Mouse (Mus musculus) heart, postnatal 36 days (tissue): ENCODE measurements at regions not wholly inside any gene's neighbourhood (a gene's known extent, or its start where the extent isn't known, plus 50 kb on each side); places are given as distances from the start of the nearest gene placed in this dataset.
"Not testable (repeated sequence)": the region's sequence is repeated elsewhere in the genome, so short reads cannot be mapped to it uniquely, and the experiment has no call there.

Source experiments
- DNase-seq, 2 experiments: peaks; one replicate each; pipeline ENCODE4 v3.0.0; 2021 to 2022
- intact Hi-C: fragments of 180-260 bp; cut with DNase I; formaldehyde crosslinking; loops from one replicate; pipeline ENCODE4 v1.15.1; 2025

- no peak for DNase-seq
- intact Hi-C loops: no loop called here
Measured at GRCm38 (mm10) chr17:15248417-15248791, 128.3 kb downstream of the Dll1 start.

- intact Hi-C loops: no loop called here
- no peak for DNase-seq
Measured at GRCm38 (mm10) chr17:15247546-15248416, 128.9 kb downstream of the Dll1 start.

GRCm38 (mm10) chr17:15242976-15243635 is 133.6 kb downstream of the Dll1 start:
- intact Hi-C loops: no loop called here
- no peak for DNase-seq

GRCm38 (mm10) chr17:15242356-15242755 is 134.3 kb downstream of the Dll1 start:
- intact Hi-C loops: no loop called here

GRCm38 (mm10) chr17:15241491-15241890 is 135.2 kb downstream of the Dll1 start:
- DNase-seq: no peak
- intact Hi-C loops: no loop called here

More at GRCm38 (mm10) chr17:15242356-15242755, 134.3 kb downstream of the Dll1 start:
- DNase-seq: no peak

- DNase-seq, intact Hi-C loops: not testable (repeated sequence)
Measured at GRCm38 (mm10) chr17:15240641-15241040, 136.0 kb downstream of the Dll1 start.

- intact Hi-C loops: no loop called here
Measured at GRCm38 (mm10) chr17:15240011-15240410, 136.7 kb downstream of the Dll1 start.

GRCm38 (mm10) chr17:15235041-15235440 is 141.6 kb downstream of the Dll1 start:
- DNase-seq: no peak

More at GRCm38 (mm10) chr17:15240011-15240410, 136.7 kb downstream of the Dll1 start:
- no peak for DNase-seq

GRCm38 (mm10) chr17:15231175-15231574 is 145.5 kb downstream of the Dll1 start:
- DNase-seq: no peak
- intact Hi-C loops: no loop called here

More at GRCm38 (mm10) chr17:15235041-15235440, 141.6 kb downstream of the Dll1 start:
- intact Hi-C loops: no loop called here

GRCm38 (mm10) chr17:15229159-15229558 is 147.5 kb downstream of the Dll1 start:
- no peak for DNase-seq
- intact Hi-C loops: no loop called here

- intact Hi-C loops: no loop called here
- no peak for DNase-seq
Measured at GRCm38 (mm10) chr17:15228077-15228476, 148.6 kb downstream of the Dll1 start.

- intact Hi-C loops: no loop called here
Measured at GRCm38 (mm10) chr17:15223826-15224225, 152.8 kb downstream of the Dll1 start.

GRCm38 (mm10) chr17:15222923-15223322 is 153.7 kb downstream of the Dll1 start:
- intact Hi-C loops: no loop called here
- DNase-seq: no peak

More at GRCm38 (mm10) chr17:15223826-15224225, 152.8 kb downstream of the Dll1 start:
- DNase-seq: no peak

GRCm38 (mm10) chr17:15214157-15214685 is 162.5 kb downstream of the Dll1 start:
- intact Hi-C loops: no loop called here
- no peak for DNase-seq

- intact Hi-C loops: no loop called here
- DNase-seq: no peak
Measured at GRCm38 (mm10) chr17:15208808-15209173, 167.5 kb upstream of the Gm3448 start.

- DNase-seq: peak in 1 of 2 experiments; percentile 24
- intact Hi-C loops: no loop called here
Measured at GRCm38 (mm10) chr17:15208030-15208807, 166.9 kb upstream of the Gm3448 start.

- DNase-seq: no peak
- intact Hi-C loops: no loop called here
Measured at GRCm38 (mm10) chr17:15207182-15208029, 166.1 kb upstream of the Gm3448 start.

- intact Hi-C loops: no loop called here
- DNase-seq: no peak
Measured at GRCm38 (mm10) chr17:15205799-15206198, 164.5 kb upstream of the Gm3448 start.

- DNase-seq: no peak
- intact Hi-C loops: no loop called here
Measured at GRCm38 (mm10) chr17:15204524-15204923, 163.2 kb upstream of the Gm3448 start.

GRCm38 (mm10) chr17:15199235-15199634 is 157.9 kb upstream of the Gm3448 start:
- intact Hi-C loops: no loop called here
- no peak for DNase-seq
